Mouse (Mus musculus) embryo, embryonic 11.5 days (tissue): ENCODE data around the gene Ube2n.

Experiments used
- DNase-seq: peaks from one replicate; pipeline ENCODE4 v3.0.0-alpha.2; 2012; ENCODE audit warnings: low read depth, low spot score

Gene Ube2n

GRCm38 (mm10) chr10:95557337-95557828, 42.4 kb downstream of the Ube2n start:
- DNase-seq: no peak

GRCm38 (mm10) chr10:95559426-95559825, 44.5 kb downstream of the Ube2n start:
- DNase-seq: no peak

- DNase-seq: no peak
Observed at GRCm38 (mm10) chr10:95560394-95560983, 45.5 kb downstream of the Ube2n start.

- DNase-seq: no peak
Observed at GRCm38 (mm10) chr10:95561616-95562015, 46.7 kb downstream of the Ube2n start.

GRCm38 (mm10) chr10:95562395-95562794, 47.5 kb downstream of the Ube2n start:
- no peak for DNase-seq

- no peak for DNase-seq
Observed at GRCm38 (mm10) chr10:95562859-95563841, 48.2 kb downstream of the Ube2n start.

GRCm38 (mm10) chr10:95563851-95564845, 49.2 kb downstream of the Ube2n start, which contains the start of gene Nudt4:
Nudt4 (minus strand) TSS chr10:95564146.
- DNase-seq: peak; percentile 91

GRCm38 (mm10) chr10:95565156-95565854, 50.4 kb downstream of the Ube2n start:
- no peak for DNase-seq

GRCm38 (mm10) chr10:95566786-95567185, 51.8 kb downstream of the Ube2n start:
- DNase-seq: no peak

GRCm38 (mm10) chr10:95567550-95567949, 52.6 kb downstream of the Ube2n start:
- no peak for DNase-seq

GRCm38 (mm10) chr10:95568016-95568415, 53.1 kb downstream of the Ube2n start:
- no peak for DNase-seq

- DNase-seq: no peak
Observed at GRCm38 (mm10) chr10:95569441-95569840, 54.5 kb downstream of the Ube2n start.

- no peak for DNase-seq
Observed at GRCm38 (mm10) chr10:95574994-95575393, 60.0 kb downstream of the Ube2n start.

- no peak for DNase-seq
Observed at GRCm38 (mm10) chr10:95575839-95576380, 61.0 kb downstream of the Ube2n start.

- no peak for DNase-seq
Observed at GRCm38 (mm10) chr10:95576876-95577566, 62.1 kb downstream of the Ube2n start.

GRCm38 (mm10) chr10:95577567-95577950, 62.6 kb downstream of the Ube2n start:
- no peak for DNase-seq

GRCm38 (mm10) chr10:95585554-95585953, 70.6 kb downstream of the Ube2n start:
- no peak for DNase-seq

- DNase-seq: no peak
Observed at GRCm38 (mm10) chr10:95587509-95588220, 72.7 kb downstream of the Ube2n start.

GRCm38 (mm10) chr10:95589196-95589595, 74.3 kb downstream of the Ube2n start:
- DNase-seq: no peak
